Mouse (Mus musculus) intestine, postnatal 0 days (tissue): ENCODE results near the gene Krt13. TPM values are rescaled to one million over a fixed set of nuclear protein-coding genes. Genes with fewer than 3 reads are reported as not detected.

Source experiments
- ATAC-seq: fragments of 200-750 bp; cut with Nextera tagmentation; 2 replicates; pipeline ENCODE4 v1.8.0; 2017; ENCODE audit warnings: mild to moderate bottlenecking, moderate TSS enrichment, moderate library complexity
- H3K27ac ChIP-seq: fragments of 300-500 bp; sonication (generic); 2 replicates; pipeline ENCODE4 v1.5.1; 2014; ENCODE audit warnings: mild to moderate bottlenecking, low read depth, low read length, moderate library complexity
- H3K27me3 ChIP-seq: fragments of 300-500 bp; sonication (generic); replicated peaks from 2 replicates; pipeline ENCODE4 v1.6.1; 2014; ENCODE audit warnings: low read length, mixed read lengths; ENCODE audit not compliant: control insufficient read depth, insufficient read depth
- H3K36me3 ChIP-seq: fragments of 300-500 bp; sonication (generic); 2 replicates; pipeline ENCODE4 v1.6.1; 2014; ENCODE audit warnings: mild to moderate bottlenecking, moderate library complexity; ENCODE audit not compliant: control insufficient read depth, insufficient read depth
- H3K4me1 ChIP-seq: fragments of 300-500 bp; sonication (generic); replicated peaks from 2 replicates; pipeline ENCODE4 v1.6.1; 2014; ENCODE audit warnings: antibody characterized with exemption, low read length, mixed read lengths; ENCODE audit not compliant: control insufficient read depth, insufficient read depth
- H3K4me2 ChIP-seq: fragments of 300-500 bp; sonication (generic); replicated peaks from 2 replicates; pipeline ENCODE4 v1.6.1; 2014; ENCODE audit warnings: low read depth, mild to moderate bottlenecking, moderate library complexity
- H3K4me3 ChIP-seq: fragments of 300-500 bp; sonication (generic); 2 replicates; pipeline ENCODE4 v1.5.1; 2014; ENCODE audit warnings: low read depth, low read length
- H3K9ac ChIP-seq: fragments of 300-500 bp; sonication (generic); 2 replicates; pipeline ENCODE4 v1.6.1; 2014; ENCODE audit warnings: mild to moderate bottlenecking, low read depth, low read length
- H3K9me3 ChIP-seq: fragments of 300-500 bp; sonication (generic); 2 replicates; pipeline ENCODE4 v1.6.1; 2016; ENCODE audit warnings: mixed run types; ENCODE audit not compliant: control insufficient read depth
- CTCF ChIP-seq: sonication (generic); IDR thresholded peaks from 2 replicates; pipeline ENCODE4 v1.5.1; 2016; ENCODE audit warnings: low read depth, mild to moderate bottlenecking, control low read depth, antibody characterized with exemption, moderate library complexity
- WGBS: fragments of 180-500 bp; shearing (Covaris S2); extraction: QIAGEN DNeasy Blood & Tissue Kit; methylation state at CpG from one replicate; pipeline ENCODE4 v1.1.7; 2014; 5-methylcytosine and 5-hydroxymethylcytosine counted together
- polyA plus RNA-seq: library from polyadenylated mRNA; unstranded; fragments of >200 nt; fragmentation: Nextera tagmentation; extraction: Ambion mirVana; gene quantifications from 2 replicates; pipeline ENCODE4 v1.2.1, GENCODE M21; 2015

Krt13 gene
- polyA plus RNA-seq, 1 experiment from 2014 or later = not detected

DNA sequence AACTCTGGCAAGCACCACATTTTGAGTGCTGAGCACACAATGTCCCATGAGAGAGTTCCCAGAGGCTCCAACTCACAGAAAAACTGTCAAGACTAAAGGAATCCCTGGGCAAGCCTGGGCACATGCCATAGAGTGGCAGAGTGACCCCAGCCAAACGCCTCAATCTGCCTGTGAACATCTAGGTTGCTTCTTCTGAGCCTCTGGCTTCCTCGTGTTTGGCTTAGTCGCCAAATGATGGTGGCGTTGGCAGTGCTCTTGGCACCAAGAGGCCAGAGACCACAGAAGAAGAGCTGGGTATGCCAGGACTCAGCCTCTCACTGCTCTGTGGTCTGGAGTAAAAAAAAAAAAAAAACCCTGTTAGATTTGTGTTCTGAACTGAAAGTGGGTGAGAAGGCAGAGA, 21.0 kb downstream of the Krt13 start:
- H3K4me2 ChIP-seq = no peak overlapping the region
- no peak for ATAC-seq
- no peak overlapping the region for H3K9ac ChIP-seq
- no peaks in the 10 kb centered on the region for H3K9me3 ChIP-seq
- no peak for TF ChIP-seq CTCF
- no peaks in the 10 kb centered on the region for H3K4me1 ChIP-seq
- no peak overlapping the region for H3K27ac ChIP-seq
- H3K4me3 ChIP-seq = no peak overlapping the region
- no peaks in the 10 kb centered on the region for H3K36me3 ChIP-seq
- WGBS = 85% methylated on average over 4 of the region's 4 CpGs
- no peaks in the 10 kb centered on the region for H3K27me3 ChIP-seq

- 70% methylated on average over 9 of the region's 9 CpGs for WGBS
- no peak overlapping the region for H3K4me3 ChIP-seq
- no peak overlapping the region for H3K27ac ChIP-seq
These were observed 23.5 kb downstream of the Krt13 start for GRCm38 (mm10) chr11:100097819-100098218.

GRCm38 (mm10) chr11:100096141-100096540, 25.2 kb downstream of the Krt13 start, which contains the start of gene Krt35:
TSS of gene Krt35 (minus strand) at chr11:100096241.
- Histone ChIP-seq H3K4me1 (no peaks in the 10 kb centered on the region), H3K27ac (no peak within 1 kb of the TSS), H3K27me3 (no peaks in the 10 kb centered on the region), H3K4me2 (no peak within 1 kb of the TSS), H3K4me3 (no peak within 1 kb of the TSS), H3K9me3 (no peaks in the 10 kb centered on the region), H3K9ac (no peak within 1 kb of the TSS), H3K36me3 (no peaks in the 10 kb centered on the region)
- 83% methylated on average over 9 of the region's 9 CpGs for WGBS
- ATAC-seq = no peak
- TF ChIP-seq CTCF = no peak

More at GRCm38 (mm10) chr11:100097819-100098218, 23.5 kb downstream of the Krt13 start:
- no peak overlapping the region for H3K9ac ChIP-seq
- H3K36me3 ChIP-seq = no peaks in the 10 kb centered on the region
- no peak for TF ChIP-seq CTCF
- no peaks in the 10 kb centered on the region for H3K9me3 ChIP-seq
- H3K4me1 ChIP-seq = no peaks in the 10 kb centered on the region
- H3K4me2 ChIP-seq = no peak overlapping the region
- H3K27me3 ChIP-seq = no peaks in the 10 kb centered on the region
- 0 out of 2 replicates have a peak, but pooled peaks have one; percentile 6 for ATAC-seq

DNA sequence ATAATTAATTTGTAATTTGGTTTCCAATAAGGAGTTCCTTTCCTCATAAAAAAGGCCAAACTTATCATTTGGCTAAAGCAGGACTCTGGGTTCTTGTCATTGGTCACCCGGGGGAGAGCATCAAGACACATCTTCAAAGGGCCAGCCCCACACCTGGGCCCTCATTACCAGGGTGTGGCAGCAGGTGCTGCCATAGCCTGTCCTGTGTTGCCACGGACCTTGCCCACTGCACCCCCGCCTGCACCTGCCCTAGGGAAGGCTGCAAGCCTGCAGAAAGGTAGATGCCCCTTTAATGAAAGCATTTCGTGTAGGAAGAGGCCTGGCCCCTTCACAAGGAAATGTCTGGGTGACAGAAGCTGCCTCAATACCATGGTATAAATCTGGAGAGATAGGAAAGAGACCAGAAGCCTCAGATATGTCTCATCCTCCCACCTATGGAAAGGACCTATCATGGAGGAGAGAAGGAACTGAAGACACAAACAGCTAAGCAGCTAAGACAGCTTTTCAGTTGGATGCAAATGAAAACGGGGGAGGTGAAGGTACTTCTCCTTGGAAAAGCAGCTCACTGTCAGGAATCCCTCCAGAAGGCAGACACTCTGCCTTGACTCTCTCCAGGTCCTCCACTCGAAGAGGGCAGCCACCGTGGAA, 32.9 kb downstream of the Krt13 start:
- 43% methylated on average over 7 of the region's 7 CpGs for WGBS
- ATAC-seq = peak; percentile 93

GRCm38 (mm10) chr11:100087861-100088260, 33.5 kb downstream of the Krt13 start, which contains the start of gene Krt32:
TSS of gene Krt32 (minus strand) at chr11:100088226.
- no peak within 1 kb of the TSS for H3K4me3 ChIP-seq
- H3K9me3 ChIP-seq = no peaks in the 10 kb centered on the region
- no peak within 1 kb of the TSS for H3K4me2 ChIP-seq
- no peak for TF ChIP-seq CTCF
- no peak for ATAC-seq
- H3K36me3 ChIP-seq = no peaks in the 10 kb centered on the region
- no peaks in the 10 kb centered on the region for H3K4me1 ChIP-seq
- H3K27ac ChIP-seq = no peak within 1 kb of the TSS
- no peaks in the 10 kb centered on the region for H3K27me3 ChIP-seq
- no peak within 1 kb of the TSS for H3K9ac ChIP-seq
- 94% methylated on average over 10 of the region's 10 CpGs for WGBS

More for the DNA sequence above, 32.9 kb downstream of the Krt13 start:
- no peak overlapping the region for H3K4me2 ChIP-seq
- no peak overlapping the region for H3K9ac ChIP-seq
- no peaks in the 10 kb centered on the region for H3K4me1 ChIP-seq
- 0 out of 2 replicates have a peak, but pooled peaks have one; percentile 3 for TF ChIP-seq CTCF
- H3K36me3 ChIP-seq = no peaks in the 10 kb centered on the region
- H3K27ac ChIP-seq = no peak overlapping the region
- no peaks in the 10 kb centered on the region for H3K27me3 ChIP-seq
- H3K9me3 ChIP-seq = no peaks in the 10 kb centered on the region
- H3K4me3 ChIP-seq = no peak overlapping the region

DNA sequence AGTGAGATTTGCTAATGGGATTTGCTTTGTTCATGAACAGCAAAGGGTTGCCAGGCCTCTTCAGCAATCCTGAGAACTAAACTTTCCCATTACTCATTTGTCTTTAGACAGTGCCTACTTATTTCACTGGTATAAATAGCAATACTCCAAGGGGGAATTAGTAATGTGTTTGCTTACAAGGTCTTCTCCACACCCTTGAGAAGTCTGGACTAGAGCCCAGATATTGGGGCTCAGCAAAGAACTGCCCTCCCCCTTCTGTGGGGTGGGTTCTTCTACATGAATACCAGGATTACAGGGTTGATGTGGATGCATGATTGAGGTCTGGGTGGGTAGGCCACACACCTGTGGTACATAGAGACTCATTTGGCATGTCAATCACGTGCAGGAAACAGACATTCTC, 47.5 kb downstream of the Krt13 start:
- no peak overlapping the region for H3K4me3 ChIP-seq
- no peak for ATAC-seq
- WGBS = 72% methylated on average over 1 of the region's 1 CpGs
- H3K9ac ChIP-seq = no peak overlapping the region
- no peaks in the 10 kb centered on the region for H3K36me3 ChIP-seq
- no peak overlapping the region for H3K27ac ChIP-seq
- no peaks in the 10 kb centered on the region for H3K9me3 ChIP-seq
- H3K4me2 ChIP-seq = no peak overlapping the region
- H3K27me3 ChIP-seq = no peaks in the 10 kb centered on the region
- no peak for TF ChIP-seq CTCF
- 0 out of 2 replicates have a peak, but pooled peaks cover 3% of the 10 kb centered on the region for H3K4me1 ChIP-seq

Other genes starting within 250 kb of the Krt13 start
- not detected in 2 replicates for gene Krtap9-1, start 248.2 kb downstream of the Krt13 start, polyA plus RNA-seq
- not detected in 2 replicates for gene Gm11567, start 242.4 kb downstream of the Krt13 start, polyA plus RNA-seq
- gene Krtap31-1, start 213.6 kb downstream of the Krt13 start, polyA plus RNA-seq = not detected in 2 replicates
- not detected in 2 replicates for gene Gm11565, start 206.8 kb downstream of the Krt13 start, polyA plus RNA-seq
- gene Krtap31-2, start 185.3 kb downstream of the Krt13 start, polyA plus RNA-seq = not detected in 2 replicates
- not detected in 2 replicates for gene Krtap9-5, start 173.1 kb downstream of the Krt13 start, polyA plus RNA-seq
- gene Krtap29-1, start 142.5 kb downstream of the Krt13 start, polyA plus RNA-seq = not detected in 2 replicates
- gene Krtap16-1, start 135.0 kb downstream of the Krt13 start, polyA plus RNA-seq = not detected in 2 replicates
- gene Krtap17-1, start 127.6 kb downstream of the Krt13 start, polyA plus RNA-seq = 0.16 TPM in 1 of 2 replicates, not detected in the other
- not detected in 2 replicates for gene Krt33a, start 105.4 kb downstream of the Krt13 start, polyA plus RNA-seq
- not detected in 2 replicates for gene Krt33b, start 91.7 kb downstream of the Krt13 start, polyA plus RNA-seq
- gene Krt34, start 80.0 kb downstream of the Krt13 start, polyA plus RNA-seq = not detected in 2 replicates
- 0.07 TPM in 1 of 2 replicates, not detected in the other for gene Krt31, start 71.0 kb downstream of the Krt13 start, polyA plus RNA-seq
- not detected in 2 replicates for gene Krt32, start 33.3 kb downstream of the Krt13 start, polyA plus RNA-seq
- gene Krt35, start 25.3 kb downstream of the Krt13 start, polyA plus RNA-seq = 0.26 and 0.44 TPM in 2 replicates
- gene Krt36, start 15.9 kb downstream of the Krt13 start, polyA plus RNA-seq = 0.09 and 0.16 TPM in 2 replicates
- 1.2 and 1.5 TPM in 2 replicates for gene Krt15, start 14.4 kb upstream of the Krt13 start, polyA plus RNA-seq
- gene Krt19, start 27.1 kb upstream of the Krt13 start, polyA plus RNA-seq = 491 and 533 TPM in 2 replicates
- not detected in 2 replicates for gene Krt9, start 71.7 kb upstream of the Krt13 start, polyA plus RNA-seq
- gene Krt14, start 86.0 kb upstream of the Krt13 start, polyA plus RNA-seq = 8.9 and 10.0 TPM in 2 replicates
- not detected in 2 replicates for gene Krt16, start 127.3 kb upstream of the Krt13 start, polyA plus RNA-seq
- gene Krt17, start 139.5 kb upstream of the Krt13 start, polyA plus RNA-seq = 5.3 and 7.8 TPM in 2 replicates
- 0.12 and 0.18 TPM in 2 replicates for gene Krt42, start 148.3 kb upstream of the Krt13 start, polyA plus RNA-seq
- gene Eif1, start 198.3 kb upstream of the Krt13 start, polyA plus RNA-seq = 1,650 and 1,730 TPM in 2 replicates
- gene Gast, start 212.8 kb upstream of the Krt13 start, polyA plus RNA-seq = 1.1 and 5.0 TPM in 2 replicates
- gene Hap1, start 234.6 kb upstream of the Krt13 start, polyA plus RNA-seq = 10.0 and 10.4 TPM in 2 replicates